Mouse (Mus musculus) brain, adult 2 months (tissue): Measurements from ENCODE around the gene Il23a.
"Not testable (repeated sequence)": the region's sequence is repeated elsewhere in the genome, so short reads cannot be mapped to it uniquely, and the experiment has no call there.

Source experiments
- DNase-seq: peaks from one replicate; pipeline ENCODE4 v3.0.0; 2011; ENCODE audit warnings: low read depth, low spot score

The Il23a gene

GRCm38 (mm10) chr10:128309654-128310053 lies 11.1 kb upstream of the Il23a start:
- no peak for DNase-seq

DNA sequence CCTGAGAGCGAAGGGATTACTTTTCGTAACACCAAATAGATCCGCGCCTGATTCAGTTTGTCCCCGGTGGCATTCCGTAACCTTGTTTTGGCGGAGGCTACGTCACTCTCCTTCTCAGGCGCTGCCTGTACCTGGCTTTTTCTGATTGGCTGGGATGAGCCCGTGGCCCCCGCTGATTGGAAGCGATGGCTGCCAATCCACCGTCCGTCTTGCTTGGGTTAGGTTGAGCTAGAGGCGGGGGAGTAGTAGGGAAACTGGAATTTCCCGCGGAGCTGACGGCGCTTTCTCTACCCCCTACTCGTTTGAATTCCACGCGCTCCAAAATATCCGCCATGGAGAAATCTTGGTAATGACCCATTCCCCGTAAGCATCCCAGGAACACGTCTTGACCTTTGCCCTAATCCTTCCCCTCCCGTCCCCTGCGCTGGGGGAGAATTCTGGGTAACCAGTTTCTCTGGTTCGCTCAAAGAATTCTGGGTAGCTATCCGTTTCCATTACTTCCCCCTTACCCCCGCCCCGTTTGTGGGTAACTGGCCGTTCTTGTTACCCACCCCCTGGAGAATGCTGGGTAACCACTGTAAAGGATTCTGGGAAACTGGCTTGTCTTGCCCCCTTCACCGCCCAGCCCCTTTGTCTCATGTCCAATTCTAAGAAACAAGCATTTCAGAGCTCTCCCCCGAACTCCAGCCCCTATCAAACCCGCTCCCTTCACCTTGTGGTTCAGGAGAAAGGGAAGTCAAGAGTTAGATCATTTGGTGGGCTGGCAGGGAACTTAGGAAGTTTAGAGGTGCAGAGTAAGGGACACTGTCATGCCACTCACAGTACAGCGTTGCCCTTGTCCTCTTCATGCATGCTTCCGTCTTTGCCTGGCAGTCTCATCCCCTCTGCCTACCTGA lies 4.8 kb upstream of the Il23a start, which contains the start of gene Pan2:
Pan2 (plus strand) TSS at position 210 of the 896 bp plus-strand sequence.
- peak; percentile 100 for DNase-seq

DNA sequence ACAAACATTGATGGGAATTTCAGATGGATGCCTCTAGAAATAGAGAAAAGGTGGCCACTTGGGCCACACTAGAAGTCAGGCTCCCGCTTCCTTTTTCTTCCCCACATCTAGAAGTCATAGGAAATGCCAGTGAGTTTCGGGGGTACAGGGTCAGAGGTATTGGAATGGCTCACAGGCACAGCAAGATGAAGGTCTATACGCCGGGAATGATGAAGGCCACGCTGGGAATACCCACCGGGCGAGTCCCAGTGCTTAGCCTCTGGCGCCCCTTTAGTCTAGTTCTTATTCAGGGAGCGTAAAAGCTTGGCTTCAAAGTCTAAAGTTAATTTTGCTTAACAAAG lies 4.2 kb upstream of the Il23a start:
- no peak for DNase-seq

GRCm38 (mm10) chr10:128302357-128302756 lies 3.8 kb upstream of the Il23a start:
- no peak for DNase-seq

DNA sequence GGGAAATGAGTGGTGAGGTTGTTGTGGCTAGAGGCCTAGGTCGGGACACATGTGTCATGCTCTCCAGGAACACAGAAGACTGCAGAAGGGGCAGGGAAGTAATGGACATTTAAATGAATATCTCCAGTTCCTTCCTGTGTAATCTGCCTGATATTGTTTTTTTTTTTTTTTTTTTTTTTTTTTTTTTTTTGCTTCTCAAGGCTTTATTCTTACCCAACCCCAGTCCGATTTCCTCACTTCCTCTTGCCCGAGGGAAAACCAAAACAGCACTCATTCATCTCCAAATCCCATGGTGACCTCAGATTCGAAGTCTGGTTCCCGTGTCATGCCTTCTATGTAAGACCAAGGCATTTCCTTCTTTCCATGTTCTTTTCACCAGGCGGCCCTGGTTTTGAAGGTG lies 309 bp downstream of the Il23a start:
- no peak for DNase-seq

- peak; percentile 69 for DNase-seq
These were observed 930 bp downstream of the Il23a start for GRCm38 (mm10) chr10:128297622-128298021.

DNA sequence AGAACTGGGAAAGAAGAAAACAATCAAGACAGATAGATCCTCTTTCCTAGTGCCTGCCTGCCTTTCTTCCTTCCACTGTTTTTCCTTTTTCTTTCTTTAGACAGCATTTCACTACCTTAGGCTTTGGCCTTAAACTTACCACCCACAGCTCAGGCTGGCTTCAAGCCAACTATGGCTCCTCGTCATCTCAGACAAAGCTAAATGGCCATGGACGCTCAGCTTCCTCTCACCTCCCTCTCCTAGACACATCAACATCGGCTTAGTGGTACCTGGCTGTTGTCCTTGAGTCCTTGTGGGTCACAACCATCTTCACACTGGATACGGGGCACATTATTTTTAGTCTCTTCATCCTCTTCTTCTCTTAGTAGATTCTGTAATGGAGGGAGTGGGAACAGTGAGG lies 1.3 kb downstream of the Il23a start:
- peak; percentile 62 for DNase-seq

DNA sequence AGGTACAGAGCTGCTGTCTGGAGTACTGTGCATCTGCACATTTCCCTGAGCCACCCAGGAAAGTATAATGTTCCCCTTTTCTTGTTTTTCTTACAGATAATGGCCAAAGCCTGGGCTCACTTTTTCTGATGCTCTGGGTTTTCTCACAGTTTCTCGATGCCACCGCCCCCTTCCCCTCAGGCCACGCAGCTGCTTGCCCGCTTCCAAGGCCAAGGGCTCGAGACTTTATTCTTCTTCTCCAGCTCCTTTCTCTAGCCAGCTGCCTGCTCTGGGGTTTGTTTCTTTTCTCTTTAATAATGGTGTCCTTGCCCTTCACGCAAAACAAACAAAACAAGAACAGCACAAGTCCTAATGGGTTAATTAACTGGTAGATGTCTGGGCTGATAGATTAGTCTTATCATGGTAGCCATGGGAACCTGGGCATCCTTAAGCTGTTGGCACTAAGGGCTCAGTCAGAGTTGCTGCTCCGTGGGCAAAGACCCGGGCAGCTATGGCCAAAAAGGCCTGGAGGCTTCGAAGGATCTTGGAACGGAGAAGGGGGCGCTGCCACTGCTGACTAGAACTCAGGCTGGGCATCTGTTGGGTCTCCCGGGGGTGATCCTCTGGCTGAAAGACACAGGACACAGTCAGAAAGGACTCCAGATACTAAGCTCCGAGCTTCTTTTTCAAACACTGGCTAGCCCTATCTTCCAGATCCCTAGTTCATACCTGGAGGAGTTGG lies 2.0 kb downstream of the Il23a start:
- DNase-seq: no peak

DNA sequence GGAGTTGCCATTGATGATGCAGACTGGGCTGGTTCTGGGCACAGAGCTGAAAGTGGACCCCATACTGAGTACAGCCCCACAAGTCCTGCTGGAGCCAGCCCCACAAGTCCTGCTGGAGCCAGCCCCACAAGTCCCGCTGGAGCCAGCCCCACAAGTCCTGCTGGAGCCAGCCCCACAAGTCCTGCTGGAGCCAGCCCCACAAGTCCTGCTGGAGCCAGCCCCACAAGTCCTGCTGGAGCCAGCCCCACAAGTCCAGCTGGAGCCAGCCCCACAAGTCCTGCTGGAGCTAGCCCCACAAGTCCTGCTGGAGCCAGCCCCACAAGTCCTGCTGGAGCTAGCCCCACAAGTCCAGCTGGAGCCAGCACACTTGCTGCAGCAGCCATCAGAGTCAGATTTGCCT lies 8.0 kb downstream of the Il23a start:
- not testable (repeated sequence) for DNase-seq

- DNase-seq: peak; percentile 98
These were observed 14.7 kb downstream of the Il23a start for GRCm38 (mm10) chr10:128283604-128284579.

DNA sequence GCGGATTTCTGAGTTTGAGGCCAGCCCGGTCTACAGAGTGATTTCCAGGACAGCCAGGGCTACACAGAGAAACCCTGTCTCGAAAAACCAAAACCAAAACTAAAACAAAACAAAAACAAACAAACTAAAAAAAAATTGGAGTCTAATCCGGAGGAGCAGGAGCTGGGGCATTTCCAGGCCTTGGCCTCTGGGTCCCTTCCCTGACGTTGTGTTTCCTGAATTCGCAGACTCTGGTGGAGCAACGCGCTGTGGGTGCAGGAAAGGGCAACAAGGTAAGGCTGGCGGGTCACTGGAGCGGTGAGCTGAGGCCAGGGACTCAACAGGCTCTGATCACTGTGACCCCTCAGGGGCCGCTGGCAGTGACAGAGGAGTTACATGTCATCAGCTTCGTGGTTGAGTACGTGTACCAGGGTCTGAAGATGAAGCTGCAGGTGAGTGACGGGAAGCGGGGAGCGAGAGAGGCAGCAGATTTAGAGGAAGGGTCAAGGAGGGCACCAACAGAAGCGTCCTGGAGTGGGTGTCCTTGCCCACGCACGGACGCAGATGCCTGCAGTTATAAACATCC lies 15.6 kb downstream of the Il23a start:
- no peak for DNase-seq

GRCm38 (mm10) chr10:128281682-128282081 lies 16.9 kb downstream of the Il23a start:
- DNase-seq: no peak

GRCm38 (mm10) chr10:128280943-128281342 lies 17.6 kb downstream of the Il23a start:
- DNase-seq: no peak

DNA sequence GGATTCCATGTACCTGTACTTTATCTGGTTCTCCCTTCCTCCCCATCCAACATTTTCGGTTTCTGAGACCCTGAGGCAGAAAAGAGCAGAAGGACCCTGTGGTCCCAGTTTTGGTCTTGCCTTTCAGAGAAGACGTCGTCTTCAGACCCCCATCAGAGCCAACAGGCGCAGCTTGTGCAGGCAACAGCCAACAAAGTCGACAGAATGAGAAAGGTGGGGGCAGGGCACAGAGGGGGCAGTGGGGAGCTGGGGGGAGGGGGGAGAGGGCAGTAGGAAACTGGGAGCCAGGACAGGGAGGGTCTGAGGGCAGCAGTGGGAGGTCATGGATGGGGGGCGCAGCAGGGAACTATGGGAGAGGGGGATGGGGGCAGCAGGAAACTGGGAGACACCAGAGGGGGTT lies 20.4 kb downstream of the Il23a start:
- no peak for DNase-seq

- not testable (repeated sequence) for DNase-seq
These were observed 23.2 kb downstream of the Il23a start for GRCm38 (mm10) chr10:128275374-128275773.

DNA sequence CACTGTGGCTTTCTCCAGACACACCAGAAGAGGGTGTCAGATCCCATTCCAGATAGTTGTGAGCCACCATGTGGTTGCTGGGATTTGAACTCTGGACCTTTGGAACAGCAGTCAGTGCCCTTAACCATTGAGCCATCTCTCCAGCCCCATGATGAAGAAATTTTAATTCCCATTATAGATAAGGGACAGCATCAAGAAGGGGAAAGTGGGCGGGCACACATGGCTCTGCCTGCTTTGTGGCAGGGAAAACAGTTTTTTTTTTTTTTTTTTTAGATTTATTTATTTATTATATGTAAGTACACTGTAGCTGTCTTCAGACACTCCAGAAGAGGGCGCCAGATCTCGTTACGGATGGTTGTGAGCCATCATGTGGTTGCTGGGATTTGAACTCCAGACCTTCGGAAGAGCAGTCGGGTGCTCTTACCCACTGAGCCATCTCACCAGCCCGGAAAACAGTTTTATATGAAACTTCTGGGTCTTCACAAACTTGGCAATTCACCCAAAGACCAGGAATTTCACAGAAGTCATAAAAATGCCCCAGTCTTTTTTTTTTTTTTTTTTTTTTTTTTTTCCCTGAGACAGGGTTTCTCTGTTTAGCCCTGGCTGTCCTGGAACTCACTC lies 25.6 kb downstream of the Il23a start:
- not testable (repeated sequence) for DNase-seq

DNA sequence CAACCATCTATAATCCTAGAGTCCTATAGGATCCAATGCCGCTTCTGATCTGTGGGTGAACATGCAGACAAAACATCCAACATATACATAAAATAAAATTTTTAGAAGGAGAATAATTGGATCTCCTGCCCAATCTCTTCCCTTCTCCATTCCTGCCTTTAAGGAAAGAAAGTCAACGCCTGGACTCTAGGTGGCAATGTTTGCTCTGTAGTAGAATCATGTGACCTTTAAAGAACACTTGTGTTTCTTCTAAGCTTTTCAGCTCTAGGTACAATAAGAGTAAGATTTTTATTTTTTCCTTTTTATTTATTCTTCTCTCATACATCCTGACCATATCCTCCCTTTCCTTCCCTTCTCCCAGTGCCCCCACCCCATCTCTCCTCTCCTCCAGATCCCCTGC lies 26.7 kb downstream of the Il23a start:
- DNase-seq: peak; percentile 57

DNA sequence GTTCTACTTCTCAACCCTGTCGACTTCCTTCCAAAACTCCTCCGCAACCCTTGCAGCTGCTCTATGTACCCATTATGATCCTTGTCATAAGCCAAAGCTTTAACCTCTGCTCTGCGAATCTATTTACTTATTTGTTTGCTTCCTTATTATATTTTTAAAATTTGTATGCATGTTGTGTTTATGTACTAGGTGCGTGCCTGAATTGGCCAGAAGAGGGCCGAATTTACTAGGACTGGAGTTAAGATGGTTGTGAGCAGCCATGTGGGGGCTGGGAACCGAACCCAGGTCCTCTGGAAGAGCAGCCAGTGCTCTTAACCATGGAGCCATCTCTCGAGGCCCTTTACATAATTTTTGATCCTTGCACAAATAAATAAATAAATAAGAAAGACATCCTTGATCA lies 27.7 kb downstream of the Il23a start:
- no peak for DNase-seq

DNA sequence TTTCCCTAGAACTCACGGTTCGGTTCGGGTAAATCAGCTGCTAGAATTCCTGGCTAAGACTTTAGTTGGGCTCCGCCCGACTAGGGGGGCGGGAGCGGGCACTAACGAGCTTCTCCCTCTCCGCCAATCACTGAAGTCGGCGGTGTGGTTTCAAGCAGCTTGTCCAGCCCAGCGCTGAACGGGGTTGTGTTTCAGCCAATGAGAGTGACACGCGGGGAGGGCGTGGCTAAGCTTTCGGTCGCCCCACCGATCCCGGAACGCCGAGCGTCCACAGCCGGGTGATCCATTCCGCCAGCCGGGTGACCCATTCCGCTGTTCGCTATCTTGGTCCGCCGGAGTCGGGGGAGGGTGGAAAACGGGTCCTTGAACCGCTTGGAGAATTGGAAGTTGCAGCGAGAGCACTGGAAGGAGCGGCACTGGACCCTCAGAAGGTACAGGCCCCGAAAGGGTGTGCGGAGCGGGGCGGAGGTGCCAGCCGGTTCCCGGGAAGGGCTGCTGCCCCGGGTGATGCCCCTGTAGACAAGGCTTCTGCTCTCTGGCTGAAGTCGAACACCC lies 28.2 kb downstream of the Il23a start, which contains the start of gene Stat2:
Stat2 (plus strand) TSS at position 273 of the 555 bp plus-strand sequence.
- DNase-seq: peak; percentile 100

DNA sequence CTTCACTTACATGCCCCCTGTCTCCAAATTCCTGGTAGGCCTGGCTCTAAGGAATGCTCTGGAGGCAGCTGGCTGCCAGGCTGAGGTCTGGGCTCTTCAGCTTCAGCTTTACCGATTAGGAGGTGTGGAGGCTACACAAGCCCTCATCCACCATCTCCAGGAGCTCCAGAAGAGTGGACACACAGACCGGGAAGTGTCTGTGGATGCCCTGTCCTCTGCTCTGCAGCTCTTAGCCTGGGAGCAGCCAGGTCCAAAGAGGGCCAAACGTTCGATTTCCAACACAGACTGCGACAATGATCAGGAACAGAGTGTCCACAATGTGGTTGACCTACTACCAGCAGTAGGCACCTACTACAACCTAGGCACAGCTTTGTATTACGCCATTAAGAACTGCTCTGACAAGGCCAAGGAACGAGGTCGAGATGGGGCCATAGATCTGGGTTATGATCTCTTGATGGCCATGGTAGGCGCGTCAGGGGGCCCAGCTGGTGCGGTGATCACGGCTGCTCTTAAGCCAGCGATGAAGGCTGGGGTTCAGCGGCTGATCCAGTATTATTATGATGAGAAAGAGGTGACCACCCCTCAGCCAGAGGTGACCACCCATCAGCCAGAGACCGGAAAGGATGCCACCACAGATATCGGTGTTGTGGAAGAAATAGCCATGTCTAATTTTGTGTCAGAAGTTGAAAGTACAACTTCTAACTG lies 29.2 kb downstream of the Il23a start:
- DNase-seq: no peak
